Mouse (Mus musculus) embryo, embryonic 11.5 days (tissue): ENCODE results near the gene Trpm1.
"Not testable (repeated sequence)": the region's sequence is repeated elsewhere in the genome, so short reads cannot be mapped to it uniquely, and the experiment has no call there.

Experiments
- DNase-seq: peaks from one replicate; pipeline ENCODE4 v3.0.0-alpha.2; 2012; ENCODE audit warnings: low read depth, low spot score

The Trpm1 gene

GRCm38 (mm10) chr7:64153535-64153934 is at the start of gene Trpm1:
Trpm1 (plus strand) TSS chr7:64153835.
- no peak for DNase-seq

GRCm38 (mm10) chr7:64122131-64122715 is 31.4 kb upstream of the Trpm1 start:
- no peak for DNase-seq

- no peak for DNase-seq
Observed at GRCm38 (mm10) chr7:64123721-64124120, 29.9 kb upstream of the Trpm1 start.

- not testable (repeated sequence) for DNase-seq
Observed at GRCm38 (mm10) chr7:64125994-64126393, 27.6 kb upstream of the Trpm1 start.

- DNase-seq: no peak
Observed at GRCm38 (mm10) chr7:64139866-64140265, 13.8 kb upstream of the Trpm1 start.

- no peak for DNase-seq
Observed at GRCm38 (mm10) chr7:64141301-64142032, 12.2 kb upstream of the Trpm1 start.

- DNase-seq: no peak
Observed at GRCm38 (mm10) chr7:64149337-64149736, 4.3 kb upstream of the Trpm1 start.

GRCm38 (mm10) chr7:64149747-64150146 is 3.9 kb upstream of the Trpm1 start:
- DNase-seq: no peak

- no peak for DNase-seq
Observed at GRCm38 (mm10) chr7:64150436-64151080, 3.1 kb upstream of the Trpm1 start.

- DNase-seq: no peak
Observed at GRCm38 (mm10) chr7:64155226-64155625, 1.6 kb downstream of the Trpm1 start.

GRCm38 (mm10) chr7:64155687-64156086 is 2.1 kb downstream of the Trpm1 start:
- peak; percentile 38 for DNase-seq

GRCm38 (mm10) chr7:64156271-64156911 is 2.8 kb downstream of the Trpm1 start:
- DNase-seq: no peak

GRCm38 (mm10) chr7:64156918-64157690 is 3.5 kb downstream of the Trpm1 start:
- no peak for DNase-seq

GRCm38 (mm10) chr7:64158281-64159055 is 4.8 kb downstream of the Trpm1 start:
- DNase-seq: no peak

GRCm38 (mm10) chr7:64159056-64159542 is 5.5 kb downstream of the Trpm1 start:
- DNase-seq: no peak

- no peak for DNase-seq
Observed at GRCm38 (mm10) chr7:64159612-64160591, 6.3 kb downstream of the Trpm1 start.

- DNase-seq: no peak
Observed at GRCm38 (mm10) chr7:64160737-64161470, 7.3 kb downstream of the Trpm1 start.

GRCm38 (mm10) chr7:64161990-64162389 is 8.4 kb downstream of the Trpm1 start:
- no peak for DNase-seq

- no peak for DNase-seq
Observed at GRCm38 (mm10) chr7:64163086-64163485, 9.5 kb downstream of the Trpm1 start.
